ENCODE assay signal across 13 mouse cellular contexts in the genomic region with DNA sequence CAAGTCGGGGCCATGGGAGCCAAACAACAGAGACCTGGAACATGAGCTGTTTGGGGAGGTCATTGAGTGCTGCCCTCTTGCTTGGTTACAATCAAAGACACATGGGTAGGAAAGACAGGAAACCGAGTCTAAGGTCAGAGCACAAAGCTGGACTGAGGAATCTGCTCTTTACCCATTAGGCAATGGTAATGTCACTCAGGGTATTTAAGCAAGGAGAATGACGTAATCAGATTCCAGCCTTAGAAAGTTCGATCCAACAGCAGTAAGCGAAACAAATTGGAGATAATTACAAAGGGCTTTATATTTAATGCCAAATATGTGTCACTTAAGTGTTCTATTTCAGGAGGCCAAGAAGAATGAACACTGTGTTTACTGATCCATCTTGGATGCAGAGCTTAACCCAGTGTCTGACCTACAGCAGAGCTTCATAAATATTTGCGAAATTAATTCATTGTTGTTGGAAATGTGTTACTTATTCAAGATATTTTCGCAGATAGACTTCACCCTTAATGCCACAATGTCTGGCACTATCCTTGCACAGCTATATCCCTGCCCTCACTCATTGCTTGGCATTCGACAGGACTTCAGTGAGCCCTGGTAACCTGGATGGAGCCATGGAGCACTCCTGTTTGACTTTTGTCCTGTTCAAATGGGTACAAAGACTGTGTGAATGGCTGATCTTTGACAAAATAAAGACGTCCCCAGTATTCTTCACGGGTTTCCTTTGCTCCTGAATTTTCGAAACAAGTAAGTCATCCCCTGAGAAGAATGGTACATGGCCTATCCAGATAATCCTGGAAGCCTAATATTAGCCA. TPM values are rescaled to one million over a fixed set of nuclear protein-coding genes. Genes with fewer than 3 reads are reported as not detected.
A peak's percentile ranks its signal among the peaks of the same experiment; 100 is the strongest.
DNase-seq lines count a peak whose midpoint lies in the region; ATAC-seq and TF ChIP-seq lines count a peak whose summit lies in the region.
"Had no signal": no experiment of that assay in that cellular context is flagged by ENCODE, and none has a peak within 500 bp of the region (broad histone marks: within the 10 kb centered on the region; RNA-seq: fewer than 3 reads in every experiment).

No protein-coding gene starts in this region.

- H3K9ac ChIP-seq in forebrain, embryonic 13.5 days = no peak overlapping the region
- no peak overlapping the region for H3K9ac ChIP-seq in forebrain, embryonic 11.5 days (ENCODE audit: low read length)
- no peak overlapping the region for H3K9ac ChIP-seq in liver, adult 2 months (ENCODE audit: low read depth, low read length)
- H3K9ac ChIP-seq in liver, embryonic 11.5 days (ENCODE audit: low read depth, low read length) = no peak overlapping the region
- no peak overlapping the region for H3K9ac ChIP-seq in forebrain, embryonic 16.5 days (replicated peaks; ENCODE audit: low read depth, low read length)
- H3K9ac ChIP-seq in stomach, embryonic 15.5 days = no peak overlapping the region
- H3K9ac ChIP-seq: liver, embryonic 14.5 days; midbrain, embryonic 13.5 days had no signal

- TF ChIP-seq CTCF in liver, adult 2 months (IDR thresholded peaks at IDR 0.05; ENCODE audit: low read depth, low read length) = no peak

- peak; percentile 39; the same call in 1 of the 2 replicates for ATAC-seq in forebrain, embryonic 13.5 days
- ATAC-seq in forebrain, embryonic 11.5 days (replicated peaks; ENCODE audit: low FRiP score) = no peak
- ATAC-seq in liver, embryonic 11.5 days (replicated peaks; ENCODE audit: low FRiP score) = no peak
- 0 out of 2 replicates have a peak, but pooled peaks have one; percentile 49 for ATAC-seq in forebrain, embryonic 16.5 days
- ATAC-seq in stomach, embryonic 15.5 days (ENCODE audit: insufficient read depth, low FRiP score, low read depth) = no peak
- ATAC-seq: midbrain, embryonic 13.5 days had no signal

- H3K4me3 ChIP-seq in forebrain, embryonic 13.5 days = no peak overlapping the region
- H3K4me3 ChIP-seq in forebrain, embryonic 11.5 days (ENCODE audit: low read depth, low read length) = no peak overlapping the region
- no peak overlapping the region for H3K4me3 ChIP-seq in liver, adult 2 months (ENCODE audit: insufficient read depth, low read depth, low read length)
- H3K4me3 ChIP-seq in liver, embryonic 11.5 days (ENCODE audit: low read depth, low read length) = no peak overlapping the region
- no peak overlapping the region for H3K4me3 ChIP-seq in forebrain, embryonic 16.5 days (replicated peaks; ENCODE audit: low read length)
- H3K4me3 ChIP-seq in stomach, embryonic 15.5 days (replicated peaks) = no peak overlapping the region
- H3K4me3 ChIP-seq: midbrain, embryonic 13.5 days had no signal

- H3K9me3 ChIP-seq in forebrain, embryonic 13.5 days (replicated peaks) = no peaks in the 10 kb centered on the region
- no peaks in the 10 kb centered on the region for H3K9me3 ChIP-seq in forebrain, embryonic 11.5 days (ENCODE audit: control insufficient read depth, low read length)
- H3K9me3 ChIP-seq in liver, embryonic 11.5 days (ENCODE audit: control insufficient read depth, low read length) = no peaks in the 10 kb centered on the region
- no peaks in the 10 kb centered on the region for H3K9me3 ChIP-seq in forebrain, embryonic 16.5 days (ENCODE audit: control insufficient read depth, low read length)
- H3K9me3 ChIP-seq in stomach, embryonic 15.5 days = no peaks in the 10 kb centered on the region
- H3K9me3 ChIP-seq: midbrain, embryonic 13.5 days had no signal

- H3K4me1 ChIP-seq in forebrain, embryonic 13.5 days = 0 out of 2 replicates have a peak, but pooled peaks cover 4% of the 10 kb centered on the region
- no peaks in the 10 kb centered on the region for H3K4me1 ChIP-seq in forebrain, embryonic 11.5 days (replicated peaks; ENCODE audit: control insufficient read depth, insufficient read depth, low read length)
- peaks cover 12% of the 10 kb centered on the region; the same call in 1 of the 2 replicates for H3K4me1 ChIP-seq in liver, adult 2 months (ENCODE audit: control insufficient read depth, insufficient read depth, low read length)
- no peaks in the 10 kb centered on the region for H3K4me1 ChIP-seq in liver, embryonic 11.5 days (replicated peaks; ENCODE audit: control insufficient read depth, insufficient read depth, low read length)
- peaks cover 11% of the 10 kb centered on the region for H3K4me1 ChIP-seq in forebrain, embryonic 16.5 days (replicated peaks; ENCODE audit: control insufficient read depth, insufficient read depth, low read length)
- peaks cover 13% of the 10 kb centered on the region; the same call in 1 of the 2 replicates for H3K4me1 ChIP-seq in stomach, embryonic 15.5 days

- H3K36me3 ChIP-seq in forebrain, embryonic 13.5 days (ENCODE audit: poor library complexity, severe bottlenecking) = no peaks in the 10 kb centered on the region
- H3K36me3 ChIP-seq in forebrain, embryonic 11.5 days (ENCODE audit: control insufficient read depth, insufficient read depth, low read length) = no peaks in the 10 kb centered on the region
- H3K36me3 ChIP-seq in liver, adult 2 months (ENCODE audit: control insufficient read depth, insufficient read depth, low read length) = no peaks in the 10 kb centered on the region
- no peaks in the 10 kb centered on the region for H3K36me3 ChIP-seq in liver, embryonic 11.5 days (ENCODE audit: control insufficient read depth, insufficient read depth, low read length)
- H3K36me3 ChIP-seq in forebrain, embryonic 16.5 days (ENCODE audit: control insufficient read depth, insufficient read depth) = no peaks in the 10 kb centered on the region
- H3K36me3 ChIP-seq in stomach, embryonic 15.5 days = no peaks in the 10 kb centered on the region
- H3K36me3 ChIP-seq: midbrain, embryonic 13.5 days had no signal

- no peaks in the 10 kb centered on the region for H3K27me3 ChIP-seq in forebrain, embryonic 13.5 days
- H3K27me3 ChIP-seq in forebrain, embryonic 11.5 days (ENCODE audit: control insufficient read depth, insufficient read depth, low read length) = no peaks in the 10 kb centered on the region
- H3K27me3 ChIP-seq in liver, adult 2 months (ENCODE audit: control insufficient read depth, insufficient read depth, low read length) = no peaks in the 10 kb centered on the region
- H3K27me3 ChIP-seq in liver, embryonic 11.5 days (replicated peaks; ENCODE audit: control insufficient read depth, insufficient read depth, low read length) = no peaks in the 10 kb centered on the region
- H3K27me3 ChIP-seq in forebrain, embryonic 16.5 days (replicated peaks; ENCODE audit: control insufficient read depth, insufficient read depth, low read length) = no peaks in the 10 kb centered on the region
- no peaks in the 10 kb centered on the region for H3K27me3 ChIP-seq in stomach, embryonic 15.5 days (replicated peaks)
- H3K27me3 ChIP-seq: midbrain, embryonic 13.5 days had no signal

- no peak for DNase-seq in forebrain, embryonic 11.5 days (ENCODE audit: low spot score)
- DNase-seq in liver, adult 2 months (ENCODE audit: extremely low read depth, low read depth, low spot score) = peak; percentile 98
- DNase-seq in liver, embryonic 11.5 days (ENCODE audit: low spot score) = no peak
- no peak for DNase-seq in right cerebral cortex, postnatal 14 days
- no peak for DNase-seq in urinary bladder, postnatal 4 days (ENCODE audit: low spot score in 2 of 2)
- DNase-seq: cerebellum, adult 11 months; kidney, adult 2 months; thymus, adult 2 months had no signal

- no peak overlapping the region for H3K27ac ChIP-seq in forebrain, embryonic 13.5 days
- H3K27ac ChIP-seq in forebrain, embryonic 11.5 days (ENCODE audit: low read depth, low read length) = no peak overlapping the region
- peak overlapping the region; percentile 38 for H3K27ac ChIP-seq in liver, adult 2 months (replicated peaks; ENCODE audit: insufficient read depth, low read depth, low read length)
- no peak overlapping the region for H3K27ac ChIP-seq in liver, embryonic 11.5 days (ENCODE audit: low read depth, low read length)
- H3K27ac ChIP-seq in forebrain, embryonic 16.5 days (ENCODE audit: low read length) = no peak overlapping the region
- 0 out of 2 replicates have a peak overlapping the region, but pooled peaks have one; percentile 26 for H3K27ac ChIP-seq in stomach, embryonic 15.5 days
- H3K27ac ChIP-seq: liver, embryonic 14.5 days; midbrain, embryonic 13.5 days had no signal

- no peaks in the 10 kb centered on the region for H3K79me2 ChIP-seq in liver, adult 2 months (ENCODE audit: control insufficient read depth, insufficient read depth, low read length)

- 73% methylated on average over 11 of the region's 11 CpGs for WGBS in forebrain, embryonic 13.5 days
- 76% methylated on average over 11 of the region's 11 CpGs for WGBS in forebrain, embryonic 11.5 days
- 41% methylated on average over 11 of the region's 11 CpGs for WGBS in liver, adult 2 months
- WGBS in liver, embryonic 11.5 days = 77% methylated on average over 11 of the region's 11 CpGs
- 56% methylated on average over 11 of the region's 11 CpGs for WGBS in forebrain, embryonic 16.5 days
- 65% methylated on average over 11 of the region's 11 CpGs for WGBS in stomach, embryonic 15.5 days

- no peak overlapping the region for H3K4me2 ChIP-seq in forebrain, embryonic 13.5 days
- H3K4me2 ChIP-seq in forebrain, embryonic 11.5 days (ENCODE audit: low read depth, low read length, severe bottlenecking) = no peak overlapping the region
- no peak overlapping the region for H3K4me2 ChIP-seq in liver, embryonic 11.5 days
- H3K4me2 ChIP-seq in forebrain, embryonic 16.5 days (ENCODE audit: low read length) = no peak overlapping the region
- no peak overlapping the region for H3K4me2 ChIP-seq in stomach, embryonic 15.5 days
- H3K4me2 ChIP-seq: midbrain, embryonic 13.5 days had no signal

- TF ChIP-seq POLR2A in liver, adult 2 months (IDR thresholded peaks at IDR 0.05; ENCODE audit: extremely low read depth, insufficient read depth, low read length) = no peak

RNA-seq across cellular contexts. Expression of gene Ptgfr, which starts 56.2 kb away (rescaled TPM):
- 0.27 and 0.28 TPM in 2 replicates for polyA plus RNA-seq in forebrain, embryonic 13.5 days (2015; fragmentation: Nextera tagmentation; extraction: Ambion mirVana)
- polyA plus RNA-seq in forebrain, embryonic 11.5 days (2014; fragmentation: Nextera tagmentation; extraction: Ambion mirVana) = 0.83 and 1.1 TPM in 2 replicates
- total RNA-seq in liver, adult 2 months (2014; rRNA removed) = 0.18 and 0.20 TPM in 2 replicates
- 0.11 TPM in 1 of 2 replicates, not detected in the other for polyA plus RNA-seq in liver, adult 2 months (2012; rRNA removed)
- polyA plus RNA-seq in liver, embryonic 11.5 days (2014; fragmentation: Nextera tagmentation; extraction: Ambion mirVana) = 0.08 and 0.60 TPM in 2 replicates
- 1.3 and 1.6 TPM in 2 replicates for polyA plus RNA-seq in forebrain, embryonic 16.5 days (2015; fragmentation: Nextera tagmentation; extraction: Ambion mirVana)
- 0.64 and 0.83 TPM in 2 replicates for polyA plus RNA-seq in stomach, embryonic 15.5 days (2015; fragmentation: Nextera tagmentation; extraction: Ambion mirVana)

Comparison
In these comparisons a context has a peak if more than half of its experiments do, and no peak if none do; other contexts are left out.
1. ATAC-seq: peak in forebrain, embryonic 13.5 days (single experiment) and forebrain, embryonic 16.5 days (single experiment); none in forebrain, embryonic 11.5 days (single experiment), liver, embryonic 11.5 days (single experiment) and stomach, embryonic 15.5 days (single experiment).
2. H3K27ac ChIP-seq: peak in liver, adult 2 months (single experiment) and stomach, embryonic 15.5 days (single experiment); none in forebrain, embryonic 13.5 days (single experiment), forebrain, embryonic 11.5 days (single experiment), liver, embryonic 11.5 days (single experiment) and forebrain, embryonic 16.5 days (single experiment).